Mouse (Mus musculus): ENCODE data around the gene Chst2. TPM values are rescaled to one million over a fixed set of nuclear protein-coding genes. Genes with fewer than 3 reads are reported as not detected.

Chst2 gene
- 2.6 and 2.8 TPM in 2 replicates for total RNA-seq (2014; rRNA removed; ENCODE audit: low replicate concordance)
- 0.85 and 0.93 TPM in 2 replicates for polyA plus RNA-seq (2015; fragmentation: Nextera tagmentation; extraction: Ambion mirVana)

DNA sequence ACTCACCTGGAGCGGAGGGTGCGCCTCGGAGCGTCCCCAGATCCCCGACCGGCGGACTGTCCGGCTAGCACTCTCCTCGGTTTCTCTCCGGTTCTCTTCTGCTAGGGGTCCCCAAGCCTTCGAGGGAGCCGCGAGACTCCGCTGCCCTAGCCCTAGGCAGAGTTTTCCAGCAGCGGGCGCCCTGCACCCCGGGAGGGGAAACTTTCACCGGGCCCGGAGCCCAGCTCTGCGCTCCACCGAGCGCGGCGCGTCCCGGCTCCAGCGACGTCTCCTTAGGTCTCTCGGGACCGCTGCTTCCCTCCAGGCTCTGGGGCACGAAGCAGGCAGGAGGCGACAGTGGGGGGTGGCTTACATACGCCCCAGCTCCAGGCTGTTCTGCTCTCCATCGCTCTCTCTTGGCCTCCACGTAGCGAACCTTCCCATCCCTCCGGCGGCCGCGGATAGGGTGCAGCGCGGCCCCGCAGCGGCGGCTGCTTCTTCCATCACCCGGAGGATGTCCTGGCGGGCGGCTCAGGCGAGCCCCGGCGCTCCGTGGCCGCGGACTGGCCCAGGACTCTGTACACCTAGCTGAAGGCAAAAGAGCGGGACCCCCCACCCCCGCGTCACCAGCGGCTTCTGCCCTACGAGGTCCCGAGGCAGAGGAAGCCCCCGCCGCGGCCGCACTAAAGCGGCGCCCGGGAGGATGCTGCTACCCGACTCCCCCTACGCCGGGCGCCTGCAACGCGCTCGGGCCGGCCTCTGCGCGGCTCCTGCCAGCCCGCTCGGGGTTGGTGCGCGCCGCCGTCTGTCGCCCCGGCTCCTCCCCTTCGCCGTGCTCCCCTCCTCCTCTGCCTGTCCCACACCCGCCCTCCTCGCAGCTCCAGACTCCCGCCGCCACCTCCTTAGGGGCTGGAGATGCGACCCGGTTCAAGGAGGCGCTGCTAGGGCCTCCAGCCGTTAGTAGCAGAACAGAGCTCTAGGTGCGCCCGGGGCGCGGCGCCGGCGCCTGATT, at the start of gene Chst2:
TSS of gene Chst2 (minus strand) at position 152 of the 991 bp plus-strand sequence.
- Histone ChIP-seq H3K27me3 (ENCODE audit: control insufficient read depth, insufficient read depth, low read length) (peaks cover 60% of the 10 kb centered on the region), H3K4me2 (ENCODE audit: low read depth, low read length) (peak within 1 kb of the TSS; percentile 98), H3K9me3 (replicated peaks; ENCODE audit: control insufficient read depth, low read length) (no peaks in the 10 kb centered on the region), H3K4me3 (ENCODE audit: low read depth, low read length) (peak within 1 kb of the TSS; percentile 71), H3K36me3 (replicated peaks; ENCODE audit: control insufficient read depth, insufficient read depth, low read length) (no peaks in the 10 kb centered on the region), H3K9ac (replicated peaks; ENCODE audit: low read depth, low read length) (peak within 1 kb of the TSS; percentile 52), H3K27ac (ENCODE audit: low read depth) (peak within 1 kb of the TSS; percentile 54), H3K4me1 (ENCODE audit: control insufficient read depth, insufficient read depth) (0 out of 2 replicates have a peak, but pooled peaks cover 16% of the 10 kb centered on the region)
- under 1% methylated on average over 84 of the region's 102 CpGs for WGBS
- TF ChIP-seq EP300 (IDR thresholded peaks at IDR 0.05; ENCODE audit: low read depth) (no peak), CTCF (IDR thresholded peaks at IDR 0.05; ENCODE audit: low read depth) (no peak; the same call in 1 of the 2 replicates)
- ATAC-seq (ENCODE audit: insufficient read depth, low read depth) (peak; percentile 89), DNase-seq (ENCODE audit: low spot score) (peak; percentile 47)

GRCm38 (mm10) chr9:95451931-95452330, 45.4 kb upstream of the Chst2 start:
- 46% methylated on average over 3 of the region's 3 CpGs for WGBS
- no peak for ATAC-seq (ENCODE audit: insufficient read depth, low read depth)
- no peak overlapping the region for H3K4me3 ChIP-seq (ENCODE audit: low read depth, low read length)
- H3K9ac ChIP-seq (replicated peaks; ENCODE audit: low read depth, low read length) = no peak overlapping the region
- H3K36me3 ChIP-seq (replicated peaks; ENCODE audit: control insufficient read depth, insufficient read depth, low read length) = peaks cover 13% of the 10 kb centered on the region
- TF ChIP-seq EP300 (IDR thresholded peaks at IDR 0.05; ENCODE audit: low read depth) (no peak), CTCF (IDR thresholded peaks at IDR 0.05; ENCODE audit: low read depth) (no peak)
- H3K9me3 ChIP-seq (replicated peaks; ENCODE audit: control insufficient read depth, low read length) = no peaks in the 10 kb centered on the region
- H3K4me1 ChIP-seq (ENCODE audit: control insufficient read depth, insufficient read depth) = no peaks in the 10 kb centered on the region
- H3K4me2 ChIP-seq (ENCODE audit: low read depth, low read length) = no peak overlapping the region
- DNase-seq (ENCODE audit: low spot score) = no peak
- no peak overlapping the region for H3K27ac ChIP-seq (ENCODE audit: low read depth)
- H3K27me3 ChIP-seq (ENCODE audit: control insufficient read depth, insufficient read depth, low read length) = no peaks in the 10 kb centered on the region

DNA sequence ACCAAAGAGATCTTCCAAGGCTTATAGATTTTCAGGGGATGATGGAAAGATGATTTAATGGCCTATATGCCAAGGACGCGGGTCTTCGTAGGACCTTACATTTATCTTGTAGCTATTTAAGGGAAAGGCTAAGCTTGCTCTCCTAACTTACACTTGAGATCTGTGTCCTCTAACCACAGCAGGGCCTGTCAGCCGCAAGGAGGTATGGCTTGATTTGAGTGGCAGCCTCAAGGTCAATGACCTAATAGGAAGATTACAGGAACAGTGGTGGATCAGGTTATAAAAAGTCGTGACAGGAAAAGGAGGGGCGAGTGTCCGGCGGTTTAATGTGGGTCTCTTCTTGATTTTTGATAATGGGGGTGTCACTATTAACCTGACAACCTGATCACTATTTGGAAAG, 44.1 kb upstream of the Chst2 start:
- H3K9me3 ChIP-seq (replicated peaks; ENCODE audit: control insufficient read depth, low read length) = no peaks in the 10 kb centered on the region
- no peak overlapping the region for H3K9ac ChIP-seq (replicated peaks; ENCODE audit: low read depth, low read length)
- H3K4me2 ChIP-seq (ENCODE audit: low read depth, low read length) = no peak overlapping the region
- H3K27me3 ChIP-seq (ENCODE audit: control insufficient read depth, insufficient read depth, low read length) = no peaks in the 10 kb centered on the region
- DNase-seq (ENCODE audit: low spot score) = peak; percentile 44
- H3K27ac ChIP-seq (ENCODE audit: low read depth) = no peak overlapping the region
- ATAC-seq (ENCODE audit: insufficient read depth, low read depth) = peak; percentile 81
- H3K36me3 ChIP-seq (replicated peaks; ENCODE audit: control insufficient read depth, insufficient read depth, low read length) = 0 out of 2 replicates have a peak, but pooled peaks cover 4% of the 10 kb centered on the region
- TF ChIP-seq CTCF (IDR thresholded peaks at IDR 0.05; ENCODE audit: low read depth) (no peak), EP300 (IDR thresholded peaks at IDR 0.05; ENCODE audit: low read depth) (no peak)
- 48% methylated on average over 8 of the region's 8 CpGs for WGBS
- no peak overlapping the region for H3K4me3 ChIP-seq (ENCODE audit: low read depth, low read length)
- H3K4me1 ChIP-seq (ENCODE audit: control insufficient read depth, insufficient read depth) = no peaks in the 10 kb centered on the region

DNA sequence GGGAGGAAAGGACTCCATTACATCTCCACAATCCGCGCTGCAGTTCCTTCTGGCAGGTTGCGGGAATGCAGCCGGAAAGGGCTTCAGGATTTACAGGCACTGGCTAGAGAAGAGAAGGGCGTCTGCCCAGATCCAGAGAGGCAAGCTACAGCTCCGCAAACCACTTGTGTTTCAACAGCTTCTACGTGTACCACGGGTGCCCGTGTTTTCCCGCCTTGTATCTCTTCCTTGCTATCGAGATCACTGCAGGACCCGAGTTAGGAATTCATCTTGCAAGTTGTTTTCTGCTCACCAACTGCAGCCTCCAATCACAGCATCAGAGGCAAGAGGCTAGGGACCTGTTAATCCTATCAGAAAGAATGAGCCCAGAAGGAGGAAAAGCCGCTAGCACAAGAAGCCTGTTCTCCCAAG, 35.8 kb upstream of the Chst2 start:
- Histone ChIP-seq H3K9me3 (replicated peaks; ENCODE audit: control insufficient read depth, low read length) (0 out of 2 replicates have a peak, but pooled peaks cover 5% of the 10 kb centered on the region), H3K4me3 (ENCODE audit: low read depth, low read length) (peak overlapping the region; percentile 19; the same call in 1 of the 2 replicates), H3K36me3 (replicated peaks; ENCODE audit: control insufficient read depth, insufficient read depth, low read length) (no peaks in the 10 kb centered on the region), H3K4me2 (ENCODE audit: low read depth, low read length) (peak overlapping the region; percentile 55), H3K9ac (replicated peaks; ENCODE audit: low read depth, low read length) (no peak overlapping the region), H3K27me3 (ENCODE audit: control insufficient read depth, insufficient read depth, low read length) (no peaks in the 10 kb centered on the region), H3K27ac (ENCODE audit: low read depth) (no peak overlapping the region), H3K4me1 (ENCODE audit: control insufficient read depth, insufficient read depth) (peaks cover 5% of the 10 kb centered on the region)
- TF ChIP-seq EP300 (IDR thresholded peaks at IDR 0.05; ENCODE audit: low read depth) (no peak), CTCF (IDR thresholded peaks at IDR 0.05; ENCODE audit: low read depth) (peak; percentile 21; the same call in 1 of the 2 replicates)
- ATAC-seq (ENCODE audit: insufficient read depth, low read depth) = peak; percentile 84
- peak; percentile 43 for DNase-seq (ENCODE audit: low spot score)
- WGBS = 4% methylated on average over 13 of the region's 13 CpGs

GRCm38 (mm10) chr9:95437883-95438282, 31.4 kb upstream of the Chst2 start:
- no peak for ATAC-seq (ENCODE audit: insufficient read depth, low read depth)
- Histone ChIP-seq H3K27me3 (ENCODE audit: control insufficient read depth, insufficient read depth, low read length) (no peaks in the 10 kb centered on the region), H3K4me2 (ENCODE audit: low read depth, low read length) (no peak overlapping the region), H3K36me3 (replicated peaks; ENCODE audit: control insufficient read depth, insufficient read depth, low read length) (no peaks in the 10 kb centered on the region), H3K27ac (ENCODE audit: low read depth) (no peak overlapping the region), H3K4me3 (ENCODE audit: low read depth, low read length) (no peak overlapping the region), H3K9ac (replicated peaks; ENCODE audit: low read depth, low read length) (no peak overlapping the region), H3K9me3 (replicated peaks; ENCODE audit: control insufficient read depth, low read length) (no peaks in the 10 kb centered on the region), H3K4me1 (ENCODE audit: control insufficient read depth, insufficient read depth) (peaks cover 5% of the 10 kb centered on the region)
- no peak for TF ChIP-seq CTCF (IDR thresholded peaks at IDR 0.05; ENCODE audit: low read depth)
- no peak for TF ChIP-seq EP300 (IDR thresholded peaks at IDR 0.05; ENCODE audit: low read depth)
- WGBS = 81% methylated on average over 9 of the region's 9 CpGs
- DNase-seq (ENCODE audit: low spot score) = no peak

All from heart, postnatal 0 days (tissue).